Mouse (Mus musculus): ENCODE data around the gene Prrg2.
"Not testable (repeated sequence)": the region's sequence is repeated elsewhere in the genome, so short reads cannot be mapped to it uniquely, and the experiment has no call there.

The Prrg2 gene

DNA sequence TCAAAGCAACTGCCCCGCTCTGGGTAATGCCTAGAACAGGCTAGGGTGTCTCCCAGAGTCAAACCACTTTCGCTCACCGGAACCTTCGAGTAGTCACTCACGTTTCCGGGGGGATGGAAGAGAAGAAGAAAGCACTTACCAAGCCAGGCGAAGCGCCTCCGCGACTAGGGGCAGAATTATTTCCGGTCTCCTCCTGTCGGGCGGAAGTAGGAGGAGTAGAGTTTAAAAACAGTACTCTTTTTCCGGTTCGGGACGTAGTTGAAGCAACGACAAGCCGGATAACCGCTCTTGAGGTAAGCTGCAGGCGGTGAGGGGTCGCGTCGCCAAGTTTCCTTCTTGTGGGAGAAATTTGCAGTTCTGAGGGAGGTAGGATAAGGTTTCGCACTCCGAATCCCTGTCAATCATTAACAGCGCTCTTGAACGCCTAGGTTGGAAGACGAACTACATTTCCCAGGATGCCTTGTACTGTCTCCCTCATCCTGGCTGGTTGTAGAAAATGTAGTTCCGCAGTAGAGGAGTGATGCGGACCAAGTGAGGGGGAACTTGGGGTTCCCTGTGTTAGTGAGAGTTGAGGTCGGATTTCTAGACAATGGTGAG lies at the start of gene Prrg2, which contains the start of gene Nosip:
Prrg2 (minus strand) TSS at position 439 of the 597 bp plus-strand sequence.
Nosip (plus strand) TSS at position 191 of the 597 bp plus-strand sequence.
- peak; percentile 91 for DNase-seq (ENCODE audit: low spot score)

DNA sequence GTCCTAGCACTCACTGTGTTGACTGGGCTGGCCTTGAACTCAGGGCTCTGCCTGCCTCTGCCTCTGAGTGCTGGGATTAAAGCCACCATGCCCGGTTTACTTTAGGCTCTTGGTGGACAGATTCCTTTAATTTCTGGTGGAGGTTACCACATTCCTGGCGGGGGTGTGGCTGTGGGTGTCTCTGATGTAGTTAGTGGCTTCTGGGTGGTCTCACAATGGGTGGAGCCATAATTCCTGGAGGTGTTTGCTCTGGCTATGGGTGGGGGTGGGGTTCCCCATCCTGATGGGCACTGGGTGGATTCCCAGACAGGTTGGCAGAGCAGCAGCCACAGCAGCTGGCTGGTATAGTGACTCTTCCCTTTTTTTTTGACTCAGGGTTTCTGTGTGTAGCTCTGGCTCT lies 49.5 kb upstream of the Prrg2 start:
- DNase-seq (ENCODE audit: low spot score): no peak

DNA sequence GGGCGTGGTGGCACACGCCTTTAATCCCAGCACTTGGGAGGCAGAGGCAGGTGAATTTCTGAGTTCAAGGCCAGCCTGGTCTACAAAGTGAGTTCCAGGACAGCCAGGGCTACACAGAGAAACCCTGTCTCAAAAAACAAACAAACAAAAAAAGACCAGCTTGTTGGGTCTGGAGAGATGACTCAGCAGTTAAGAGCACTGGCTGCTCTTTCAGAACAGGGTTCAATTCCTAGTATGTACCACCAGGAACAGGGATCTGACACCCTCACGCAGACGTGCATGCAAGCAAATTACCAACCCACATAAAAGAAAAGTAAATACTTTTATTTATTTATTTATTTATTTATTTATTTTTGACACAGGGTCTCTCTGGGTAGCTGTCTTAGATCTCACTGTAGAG lies 47.6 kb upstream of the Prrg2 start:
- not testable (repeated sequence) for DNase-seq (ENCODE audit: low spot score)

DNA sequence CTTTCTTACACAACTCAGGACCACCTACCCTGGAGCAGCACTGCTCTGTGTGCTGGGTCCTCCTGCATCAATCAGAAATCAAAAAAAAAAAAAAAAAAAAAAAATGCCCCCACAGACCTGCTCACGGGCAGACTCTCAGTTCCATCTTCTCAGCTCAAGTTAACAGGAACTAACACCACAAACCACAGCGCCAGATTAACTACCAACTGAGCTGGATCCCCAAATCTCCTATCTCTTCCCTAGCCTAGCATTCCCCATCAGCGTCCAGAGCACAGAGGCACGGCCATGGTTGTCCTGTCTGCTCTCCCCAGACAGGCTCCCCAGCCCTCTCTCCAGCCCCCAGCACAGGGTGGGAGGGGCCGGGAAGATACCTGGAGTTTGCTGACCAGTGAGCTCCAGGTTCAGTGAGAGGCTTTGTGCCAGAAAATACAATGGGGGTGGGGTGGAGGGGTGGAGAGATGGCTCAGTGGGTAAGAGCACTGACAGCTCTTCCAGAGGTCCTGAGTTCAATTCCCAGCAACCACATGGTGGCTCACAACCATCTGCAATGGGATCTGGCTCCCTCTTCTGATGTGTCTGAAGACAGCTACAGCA lies 44.7 kb upstream of the Prrg2 start:
- DNase-seq (ENCODE audit: low spot score): no peak

DNA sequence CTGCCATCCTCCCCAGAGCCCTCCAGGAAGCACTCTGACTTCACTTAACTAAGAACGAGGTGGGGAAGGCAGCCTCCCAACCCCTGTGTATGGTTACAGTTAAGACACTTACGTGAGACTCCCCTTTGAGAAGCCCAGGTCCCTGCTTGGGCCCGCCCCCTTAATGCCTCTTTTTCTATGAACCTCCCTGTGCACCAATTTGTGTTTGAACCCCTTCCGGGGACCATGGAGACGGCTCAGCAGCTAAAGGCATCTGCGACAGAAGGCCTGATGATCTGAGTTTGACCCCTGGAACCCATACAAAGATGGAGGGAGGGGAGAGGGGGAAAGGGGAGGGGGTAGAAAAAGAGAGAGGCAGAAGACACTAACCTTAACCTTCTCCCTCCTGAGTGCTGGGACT lies 44.0 kb upstream of the Prrg2 start:
- DNase-seq (ENCODE audit: low spot score): no peak

DNA sequence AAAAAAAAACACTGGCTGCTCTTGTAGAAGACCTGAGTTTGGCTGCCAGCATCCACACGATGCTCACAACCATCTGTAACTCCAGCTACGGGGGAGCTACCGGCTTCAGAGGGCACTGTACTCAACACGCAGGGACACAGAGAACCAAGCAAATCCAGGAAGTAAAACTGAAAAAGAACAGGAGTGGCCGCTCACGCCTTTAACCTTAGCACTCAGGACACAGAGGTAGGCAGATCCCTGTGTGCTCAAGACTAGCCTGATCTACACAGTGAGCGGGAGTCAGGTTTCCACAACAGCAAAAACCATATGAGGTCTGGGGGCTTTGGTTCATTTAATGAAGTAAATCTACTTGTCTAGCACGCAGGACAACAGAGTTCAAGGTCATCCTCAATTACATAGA lies 43.0 kb upstream of the Prrg2 start:
- DNase-seq (ENCODE audit: low spot score): no peak

DNA sequence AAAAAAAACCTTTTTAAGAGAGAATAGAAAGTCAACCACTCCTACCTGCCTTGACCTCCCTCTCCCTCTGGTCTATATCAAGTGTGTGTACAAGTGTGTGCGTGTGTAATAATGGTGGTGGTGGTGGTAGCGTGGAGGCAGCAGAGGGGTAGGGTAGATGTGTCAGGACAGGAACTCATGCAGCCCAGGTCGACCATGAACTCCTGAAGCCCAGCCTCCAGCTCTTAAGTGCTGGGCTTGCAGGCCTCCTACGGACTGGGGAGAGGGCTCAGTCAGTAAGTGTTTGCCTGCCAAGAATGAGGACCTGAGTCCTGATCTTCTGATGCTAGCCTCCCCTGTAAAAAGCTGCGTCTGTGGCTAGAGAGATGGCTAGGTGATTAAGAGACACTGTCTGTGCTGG lies 42.5 kb upstream of the Prrg2 start:
- no peak for DNase-seq (ENCODE audit: low spot score)

DNA sequence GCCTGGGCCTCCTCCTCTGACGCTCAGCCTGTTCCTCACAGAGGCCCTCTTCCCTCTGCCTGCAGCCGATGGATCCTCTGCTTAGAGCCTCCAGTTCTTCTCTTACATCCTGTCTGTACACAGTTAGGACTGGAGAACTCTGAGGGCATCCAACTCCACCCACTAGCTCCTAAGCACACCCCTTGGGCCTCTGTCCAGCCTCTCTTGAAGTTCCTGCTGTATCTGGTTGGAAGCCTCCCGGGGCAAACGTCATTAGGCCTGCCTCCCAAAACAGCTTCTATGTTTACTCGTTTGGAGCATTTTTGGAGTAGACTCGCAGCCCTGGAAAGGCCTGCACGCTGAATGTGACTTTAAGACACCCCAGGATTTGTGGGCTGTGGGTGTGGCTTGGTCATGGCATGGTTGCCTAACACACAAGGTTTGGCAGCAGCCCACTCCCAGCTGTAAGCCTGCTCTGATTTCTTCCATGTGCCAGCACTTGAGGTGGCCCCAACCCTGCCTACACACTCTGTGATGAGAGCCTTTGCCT lies 41.2 kb upstream of the Prrg2 start, which contains the start of gene Fcgrt:
Fcgrt (minus strand) TSS at position 200 of the 529 bp plus-strand sequence.
- DNase-seq (ENCODE audit: low spot score): no peak

DNA sequence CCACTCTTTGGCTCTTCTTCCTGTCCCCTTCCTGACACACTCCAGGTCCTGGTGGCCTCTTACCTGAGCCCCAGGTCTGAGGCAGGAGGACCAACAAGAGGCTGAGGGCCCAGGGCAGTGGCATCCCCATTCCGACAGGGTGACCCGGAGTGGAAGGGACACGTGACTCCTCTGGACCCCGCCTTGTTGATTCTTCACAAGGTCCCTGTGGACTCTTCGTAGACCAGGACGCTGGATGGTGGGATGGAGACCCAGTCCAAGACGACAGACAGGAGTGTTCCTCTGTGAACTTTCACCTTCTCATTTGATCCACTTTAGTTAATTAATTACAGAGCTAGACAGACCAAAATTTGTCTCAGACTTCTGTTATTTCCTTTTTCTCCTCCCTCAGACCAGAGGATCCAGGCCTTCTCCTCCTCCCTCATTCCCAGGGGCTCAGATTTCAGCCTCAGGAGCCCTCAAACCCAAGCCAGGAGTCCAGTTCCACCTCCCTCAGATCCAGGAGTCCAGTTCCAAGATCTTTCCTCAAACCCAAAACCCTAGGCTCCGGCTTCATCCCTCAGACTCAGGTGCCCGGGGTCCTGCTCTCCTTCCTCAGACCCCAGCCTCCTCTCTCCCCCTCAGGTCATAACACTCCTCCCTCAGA lies 40.6 kb upstream of the Prrg2 start:
- DNase-seq (ENCODE audit: low spot score): no peak

DNA sequence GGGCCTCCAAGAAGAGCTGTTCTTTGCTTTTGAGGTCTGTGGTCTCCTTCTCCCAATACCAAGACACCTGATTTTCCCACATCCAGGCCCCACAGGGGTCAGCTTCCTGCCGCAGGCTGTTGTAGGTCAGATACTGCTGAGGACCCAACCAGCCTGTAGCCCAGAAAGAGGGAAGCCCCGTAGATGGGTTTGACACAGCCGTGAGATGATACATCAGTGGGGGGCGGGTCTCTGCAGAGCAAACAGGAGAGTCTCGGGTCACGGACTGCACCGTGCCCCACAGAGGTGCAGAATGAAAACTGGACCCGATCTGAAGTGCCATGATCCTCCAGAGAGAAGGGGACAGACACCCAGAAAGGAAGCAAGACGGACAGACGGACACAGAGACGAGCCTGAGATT lies 40.0 kb upstream of the Prrg2 start:
- DNase-seq (ENCODE audit: low spot score): no peak

DNA sequence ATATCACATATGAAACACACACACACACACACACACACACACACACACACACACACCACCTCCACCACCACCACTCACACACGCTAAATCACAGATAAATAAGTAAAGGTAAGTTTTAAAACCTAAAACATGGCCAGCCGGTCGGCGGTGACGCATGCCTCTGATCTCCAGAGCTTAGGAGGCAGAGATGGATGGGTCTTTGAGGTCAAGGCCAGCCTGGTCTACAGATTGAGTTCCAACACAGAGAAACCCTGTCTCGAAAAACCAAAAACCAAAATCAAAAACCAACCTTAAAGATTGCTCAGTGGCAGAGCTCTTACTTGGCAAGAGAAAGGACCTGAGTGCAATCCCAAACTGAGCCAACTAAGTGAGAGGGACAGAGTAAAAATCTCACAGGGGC lies 37.6 kb upstream of the Prrg2 start:
- DNase-seq (ENCODE audit: low spot score): no peak

DNA sequence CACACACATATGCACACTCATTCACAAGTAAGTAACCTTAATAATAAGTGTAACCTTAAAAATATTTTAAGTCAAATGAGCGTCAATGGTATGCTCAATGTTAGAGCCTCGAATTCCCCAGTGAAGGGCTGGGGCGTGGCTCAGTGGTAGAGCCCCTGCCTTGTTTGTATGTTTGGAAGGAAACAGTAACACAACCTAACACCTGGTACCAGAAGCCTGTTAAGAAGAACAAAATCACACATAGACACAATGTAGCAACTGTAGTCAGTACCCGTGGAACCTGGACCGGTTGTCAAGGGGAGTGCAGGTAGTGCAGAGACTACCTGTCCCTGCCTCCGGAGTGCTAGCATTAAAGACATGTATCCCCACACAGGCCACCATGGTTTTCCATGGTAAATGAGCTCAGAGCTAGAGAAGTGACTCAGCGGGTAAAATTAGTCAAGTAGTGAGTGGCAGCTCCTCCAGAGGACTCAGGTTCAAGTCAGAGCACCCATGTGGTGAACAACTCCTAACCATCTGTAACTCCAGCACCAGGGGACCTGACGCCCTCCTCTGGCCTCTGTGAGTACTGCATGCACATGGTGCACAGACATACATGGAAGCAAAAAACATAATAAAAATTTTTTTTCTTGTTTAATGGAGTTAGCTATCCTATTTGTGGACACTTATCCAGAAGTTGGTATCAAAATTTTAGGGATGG lies 36.2 kb upstream of the Prrg2 start:
- DNase-seq (ENCODE audit: low spot score): no peak

DNA sequence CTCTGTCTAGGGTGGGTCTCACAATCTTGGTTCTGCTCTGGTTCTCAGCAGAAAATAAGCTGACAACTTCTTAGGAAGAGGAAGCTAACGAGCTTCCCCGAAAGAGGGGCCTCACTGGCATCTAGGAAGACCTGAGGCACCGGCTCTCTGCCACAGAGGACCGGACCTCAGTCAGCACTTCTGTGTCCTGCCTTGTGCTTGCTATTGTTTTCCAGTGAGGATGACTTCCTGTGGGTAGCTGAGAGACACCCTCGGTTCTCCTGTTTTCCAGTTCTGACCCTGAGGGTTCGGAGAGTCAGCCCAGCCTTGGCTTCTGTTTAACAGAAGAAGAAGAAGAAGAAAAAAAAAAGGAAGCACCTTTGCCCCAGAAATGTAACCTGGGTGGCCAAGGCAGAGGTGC lies 35.0 kb upstream of the Prrg2 start:
- DNase-seq (ENCODE audit: low spot score): no peak

DNA sequence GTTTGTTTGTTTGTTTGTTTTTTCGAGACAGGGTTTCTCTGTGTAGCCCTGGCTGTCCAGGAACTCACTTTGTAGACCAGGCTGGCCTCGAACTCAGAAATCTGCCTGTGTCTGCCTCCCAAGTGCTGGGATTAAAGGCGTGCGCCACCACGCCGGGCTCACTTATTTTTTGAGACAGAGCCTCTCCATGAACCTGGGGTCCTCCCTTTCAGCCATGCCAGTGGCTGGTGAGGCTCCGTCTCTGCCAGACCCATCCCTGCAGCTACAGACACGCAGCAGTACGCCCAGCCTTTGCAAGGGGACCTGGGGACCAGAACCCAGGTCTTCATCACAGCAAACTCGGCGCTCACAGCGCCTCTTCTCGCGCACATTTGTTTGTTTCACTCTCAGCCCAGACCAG lies 33.5 kb upstream of the Prrg2 start:
- DNase-seq (ENCODE audit: low spot score): not testable (repeated sequence)

DNA sequence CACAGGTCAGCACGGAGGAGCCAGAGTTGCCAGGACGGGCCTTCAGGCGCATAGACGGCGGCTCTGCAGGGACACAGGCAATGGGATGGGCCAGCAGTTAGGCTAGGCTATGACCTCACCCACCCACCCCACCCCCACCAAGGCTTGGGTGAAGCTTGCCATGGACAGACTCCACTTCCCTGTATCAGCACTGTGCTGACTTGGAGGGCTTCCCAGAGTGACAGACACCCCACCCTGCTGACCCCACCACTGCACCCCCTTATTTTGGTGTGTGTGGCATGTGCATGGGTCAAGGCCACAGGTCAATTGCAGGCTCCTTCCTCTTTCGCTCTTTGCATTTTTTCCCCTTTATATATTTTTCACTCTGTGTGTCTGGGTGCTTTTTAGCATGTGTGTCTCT lies 32.9 kb upstream of the Prrg2 start:
- no peak for DNase-seq (ENCODE audit: low spot score)

DNA sequence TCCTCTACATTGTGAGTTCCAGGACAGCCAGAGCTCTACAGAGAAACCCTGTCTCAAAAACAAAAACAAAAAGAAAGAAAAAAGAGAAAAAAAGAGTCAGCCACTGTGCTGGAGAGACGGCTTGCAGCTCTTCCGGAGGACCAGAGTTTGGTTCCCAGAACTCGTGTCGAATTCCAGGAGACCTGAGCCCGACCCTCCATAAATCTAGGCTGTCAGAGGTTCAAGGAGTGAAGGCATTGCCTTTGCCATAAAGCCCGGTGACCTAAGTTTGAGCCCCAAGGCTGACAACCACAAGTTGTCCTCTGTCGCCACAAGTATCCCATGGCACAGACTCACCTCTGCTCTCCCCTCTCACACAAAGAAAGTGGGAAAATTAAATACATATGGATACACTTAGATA lies 31.6 kb upstream of the Prrg2 start:
- no peak for DNase-seq (ENCODE audit: low spot score)

DNA sequence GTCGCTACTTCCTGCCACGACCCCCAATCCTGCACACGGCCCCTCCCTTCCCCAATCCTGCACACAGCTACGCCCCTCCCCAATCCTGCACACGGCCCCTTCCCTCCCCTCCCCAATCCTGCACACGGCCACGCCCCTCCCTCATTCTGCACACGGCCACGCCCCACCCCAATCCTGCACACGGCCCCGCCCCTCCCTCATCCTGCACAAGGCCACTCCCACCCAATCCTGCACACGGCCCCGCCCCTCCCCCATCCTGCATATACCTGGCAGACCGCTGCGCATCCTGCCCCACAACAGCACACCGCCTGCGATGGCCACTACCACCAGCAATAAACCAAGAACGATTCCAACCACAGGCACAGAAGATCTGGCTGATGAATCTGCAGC lies 31.0 kb upstream of the Prrg2 start:
- DNase-seq (ENCODE audit: low spot score): no peak

DNA sequence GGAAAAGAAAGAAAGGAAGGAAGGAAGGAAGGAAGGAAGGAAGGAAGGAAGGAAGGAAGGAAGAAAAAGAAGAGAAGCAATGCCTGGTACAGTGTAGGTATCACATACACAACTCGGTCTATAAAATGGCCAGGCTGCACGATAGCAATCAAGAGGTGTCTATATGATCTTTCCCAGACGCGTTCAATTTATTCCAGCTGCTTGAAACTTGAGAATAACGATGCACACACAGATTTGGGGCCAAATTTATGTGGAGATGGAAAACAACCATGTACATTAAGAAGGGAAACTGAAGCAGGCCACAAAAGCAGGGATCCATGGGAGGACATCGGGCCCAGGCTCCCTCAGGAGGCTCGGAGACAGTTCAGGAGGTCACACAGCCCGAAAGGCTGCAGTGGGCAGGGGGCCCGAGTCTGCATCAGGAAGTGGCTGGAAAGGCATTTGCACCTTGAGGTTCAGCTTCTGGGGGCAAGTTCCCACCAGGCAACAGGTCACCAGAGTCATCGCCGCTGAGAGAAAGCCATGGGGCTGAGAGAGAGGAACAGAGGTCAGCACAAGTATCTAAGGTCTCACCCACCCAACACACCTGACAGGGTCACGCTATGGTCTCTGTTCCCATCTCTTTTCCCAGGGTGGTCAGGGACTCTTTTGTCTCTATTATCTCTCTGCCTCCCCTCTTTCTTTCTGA lies 30.5 kb upstream of the Prrg2 start:
- DNase-seq (ENCODE audit: low spot score): no peak

DNA sequence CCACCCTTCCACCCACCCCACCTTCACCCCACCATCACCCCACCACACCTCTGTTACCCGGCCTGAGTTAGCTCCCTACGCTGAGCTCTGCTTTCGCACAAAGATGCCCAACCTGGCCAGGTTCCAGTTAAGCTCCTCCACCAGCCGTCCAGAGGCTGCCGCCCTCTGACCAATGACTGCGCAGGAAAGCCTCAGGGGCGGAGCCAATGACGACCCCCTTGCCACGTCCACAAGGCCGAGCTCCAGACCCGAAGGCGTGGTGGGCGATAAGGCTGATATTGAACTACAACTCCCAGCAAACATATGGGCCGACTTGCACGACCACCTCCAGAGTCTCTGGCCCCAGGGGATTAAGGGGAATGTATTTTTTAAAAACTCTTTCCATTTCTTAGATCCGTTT lies 29.6 kb upstream of the Prrg2 start, which contains the start of gene Rcn3:
Rcn3 (minus strand) TSS at position 174 of the 400 bp plus-strand sequence.
- DNase-seq (ENCODE audit: low spot score): no peak

DNA sequence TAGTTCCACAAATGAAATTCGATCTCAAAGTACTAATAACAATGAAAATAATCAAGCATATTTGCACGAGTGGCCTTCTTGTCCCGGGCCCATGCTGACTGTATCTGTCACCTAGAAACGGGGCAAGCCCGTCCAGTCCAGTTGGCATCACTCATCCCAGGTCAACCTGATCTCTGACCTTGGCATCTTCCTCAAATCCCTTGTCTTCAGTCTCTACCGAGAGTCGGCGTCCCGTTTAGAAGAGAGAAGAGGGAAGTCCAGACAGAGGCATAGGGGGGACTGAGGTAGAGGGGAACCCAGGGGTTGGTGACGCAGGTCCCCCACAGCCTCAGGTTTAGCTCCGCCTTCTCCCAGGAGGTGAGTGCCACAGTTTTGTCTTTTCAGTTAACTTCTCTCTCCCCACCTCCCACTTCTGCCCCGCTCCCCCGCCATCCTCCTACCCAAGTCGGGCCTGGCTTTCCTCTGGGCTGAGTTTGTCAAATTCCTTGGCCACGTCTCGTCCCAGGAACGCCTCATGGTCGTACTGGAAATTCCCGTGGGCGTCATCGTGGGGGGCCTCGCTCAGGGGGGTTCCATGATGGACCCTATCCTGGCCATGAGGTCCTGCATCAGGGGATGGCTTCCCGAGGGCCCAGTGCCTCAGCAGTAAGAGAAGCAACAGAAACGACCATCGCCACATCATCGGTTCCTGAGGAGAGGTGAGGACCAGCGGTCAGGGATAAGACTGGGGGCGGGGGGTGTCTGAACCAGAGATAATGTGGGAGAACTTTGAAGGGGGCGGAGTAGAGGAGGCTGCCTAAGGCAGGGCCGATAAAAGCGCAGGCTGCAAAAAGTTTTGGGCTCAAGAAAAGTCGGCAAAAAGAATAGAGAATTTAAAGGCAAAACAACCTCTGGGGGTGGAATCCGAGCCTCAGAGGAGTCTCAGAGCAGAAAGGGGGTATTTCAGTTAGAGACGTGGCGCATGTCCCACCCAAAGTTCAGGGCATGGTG lies 28.8 kb upstream of the Prrg2 start:
- no peak for DNase-seq (ENCODE audit: low spot score)

All from left cerebral cortex, adult 11 months (tissue).